Mouse (Mus musculus) bone marrow, adult 2 months (tissue): Measurements from ENCODE around the gene Vps37b. TPM values are rescaled to one million over a fixed set of nuclear protein-coding genes. Genes with fewer than 3 reads are reported as not detected.
A peak's percentile ranks its signal among the peaks of the same experiment; 100 is the strongest.

Experiments
- H3K27ac ChIP-seq: fragments of 200-500 bp; 2 replicates; pipeline ENCODE4 v1.5.1; 2012; ENCODE audit warnings: low read depth, mild to moderate bottlenecking, control low read depth, inconsistent platforms, low read length; ENCODE audit not compliant: control insufficient read depth, poor library complexity, insufficient read depth
- H3K4me1 ChIP-seq: fragments of 200-500 bp; 2 replicates; pipeline ENCODE4 v1.6.1; 2011; ENCODE audit warnings: low read length; ENCODE audit not compliant: control insufficient read depth, insufficient read depth
- H3K4me3 ChIP-seq: fragments of 200-500 bp; replicated peaks from 2 replicates; pipeline ENCODE3; 2011; ENCODE audit warnings: mild to moderate bottlenecking, low read depth, low read length, control low read depth; ENCODE audit not compliant: control insufficient read depth
- CTCF ChIP-seq: fragments of 200-500 bp; IDR thresholded peaks from 2 replicates; pipeline ENCODE4 v1.5.1; 2011; ENCODE audit warnings: low read length, control low read depth; ENCODE audit not compliant: control insufficient read depth, insufficient read depth
- POLR2A ChIP-seq: fragments of 200-500 bp; IDR thresholded peaks from 2 replicates; pipeline ENCODE4 v1.6.1; 2011; ENCODE audit warnings: low read depth, mild to moderate bottlenecking, control low read depth, low read length, borderline replicate concordance; ENCODE audit not compliant: control insufficient read depth
- WGBS: fragments of 180-500 bp; shearing (Covaris S2); methylation state at CpG from one replicate; pipeline ENCODE4 v1.1.7; 2018; 5-methylcytosine and 5-hydroxymethylcytosine counted together
- polyA plus RNA-seq: library from polyadenylated mRNA; stranded (reverse); fragments of >200 nt; gene quantifications from 2 replicates; pipeline ENCODE4 v1.2.4, GENCODE M21; 2011; ENCODE audit warnings: low replicate concordance; ENCODE audit not compliant: missing spikeins, insufficient read depth, insufficient read length

Vps37b gene
- polyA plus RNA-seq, 1 experiment, result 26.1 TPM

- WGBS, result 91% methylated on average over 24 of the region's 24 CpGs
- Histone ChIP-seq H3K4me3 (no peak overlapping the region), H3K27ac (no peak overlapping the region; the same call in 1 of the 2 replicates), H3K4me1 (no peaks in the 10 kb centered on the region)
- TF ChIP-seq POLR2A (no peak), CTCF (no peak)
Observed at GRCm38 (mm10) chr5:123997211-123997751, 34.8 kb downstream of the Vps37b start.

- TF ChIP-seq CTCF (no peak), POLR2A (0 out of 2 replicates have a peak, but pooled peaks have one; percentile 28)
- no peaks in the 10 kb centered on the region for H3K4me1 ChIP-seq
- H3K27ac ChIP-seq, result no peak overlapping the region; the same call in 1 of the 2 replicates
- 83% methylated on average over 14 of the region's 14 CpGs for WGBS
- H3K4me3 ChIP-seq, result no peak overlapping the region
Observed at GRCm38 (mm10) chr5:123996695-123997094, 35.4 kb downstream of the Vps37b start.

- 85% methylated on average over 10 of the region's 10 CpGs for WGBS
- H3K4me1 ChIP-seq, result no peaks in the 10 kb centered on the region
- TF ChIP-seq CTCF, result no peak
- TF ChIP-seq POLR2A, result no peak
Observed at GRCm38 (mm10) chr5:123996194-123996593, 35.9 kb downstream of the Vps37b start.

GRCm38 (mm10) chr5:123995388-123995787, 36.7 kb downstream of the Vps37b start:
- 82% methylated on average over 6 of the region's 6 CpGs for WGBS

More at GRCm38 (mm10) chr5:123996194-123996593, 35.9 kb downstream of the Vps37b start:
- Histone ChIP-seq H3K4me3 (no peak overlapping the region), H3K27ac (no peak overlapping the region)

GRCm38 (mm10) chr5:123994468-123994867, 37.6 kb downstream of the Vps37b start:
- H3K4me1 ChIP-seq, result no peaks in the 10 kb centered on the region
- no peak overlapping the region for H3K27ac ChIP-seq
- 92% methylated on average over 7 of the region's 7 CpGs for WGBS
- H3K4me3 ChIP-seq, result no peak overlapping the region
- TF ChIP-seq CTCF, result no peak
- no peak for TF ChIP-seq POLR2A

More at GRCm38 (mm10) chr5:123995388-123995787, 36.7 kb downstream of the Vps37b start:
- TF ChIP-seq CTCF (no peak), POLR2A (no peak)
- H3K4me1 ChIP-seq, result no peaks in the 10 kb centered on the region
- no peak overlapping the region for H3K27ac ChIP-seq
- no peak overlapping the region for H3K4me3 ChIP-seq

GRCm38 (mm10) chr5:123993263-123994036, 38.6 kb downstream of the Vps37b start:
- WGBS, result 87% methylated on average over 7 of the region's 7 CpGs
- Histone ChIP-seq H3K4me1 (no peaks in the 10 kb centered on the region), H3K4me3 (no peak overlapping the region), H3K27ac (no peak overlapping the region)
- TF ChIP-seq POLR2A (no peak), CTCF (no peak)

- 35% methylated on average over 5 of the region's 5 CpGs for WGBS
- no peak for TF ChIP-seq POLR2A
- TF ChIP-seq CTCF, result peak; percentile 89
- H3K27ac ChIP-seq, result no peak overlapping the region
- H3K4me1 ChIP-seq, result no peaks in the 10 kb centered on the region
- no peak overlapping the region for H3K4me3 ChIP-seq
Observed at GRCm38 (mm10) chr5:123992794-123993193, 39.3 kb downstream of the Vps37b start.

- Histone ChIP-seq H3K4me1 (no peaks in the 10 kb centered on the region), H3K27ac (no peak overlapping the region), H3K4me3 (no peak overlapping the region)
- 40% methylated on average over 10 of the region's 10 CpGs for WGBS
- no peak for TF ChIP-seq POLR2A
- TF ChIP-seq CTCF, result no peak
Observed at GRCm38 (mm10) chr5:123992193-123992637, 39.9 kb downstream of the Vps37b start.
